Mouse (Mus musculus): Measurements from ENCODE around the gene Atp5f1. TPM values are rescaled to one million over a fixed set of nuclear protein-coding genes. Genes with fewer than 3 reads are reported as not detected.
"Not testable (repeated sequence)": the region's sequence is repeated elsewhere in the genome, so short reads cannot be mapped to it uniquely, and the experiment has no call there.

Gene Atp5f1
- polyA plus RNA-seq, 2 experiments: 233 to 438 TPM

GRCm38 (mm10) chr3:105924616-105925015 is 35.3 kb downstream of the Atp5f1 start:
- Histone ChIP-seq H3K9me3 (ENCODE audit: control insufficient read depth, low read length) (no peaks in the 10 kb centered on the region), H3K27ac (replicated peaks; ENCODE audit: low read depth, low read length) (no peak overlapping the region), H3K27me3 (ENCODE audit: control insufficient read depth, insufficient read depth, low read length) (no peaks in the 10 kb centered on the region), H3K4me3 (replicated peaks; ENCODE audit: low read length) (no peak overlapping the region), H3K4me1 (ENCODE audit: control insufficient read depth, insufficient read depth, low read length) (no peaks in the 10 kb centered on the region), H3K9ac (ENCODE audit: low read depth, low read length, severe bottlenecking) (no peak overlapping the region), H3K36me3 (ENCODE audit: control insufficient read depth, insufficient read depth, low read length) (no peaks in the 10 kb centered on the region), H3K4me2 (replicated peaks; ENCODE audit: low read depth, low read length, severe bottlenecking) (no peak overlapping the region)
- no peak for DNase-seq (ENCODE audit: low spot score)
- no peak for TF ChIP-seq POLR2A (IDR thresholded peaks at IDR 0.05; ENCODE audit: borderline replicate concordance, extremely low read depth, insufficient read depth, insufficient read length)
- no peak for ATAC-seq (ENCODE audit: low FRiP score, low read depth)
- 87% methylated on average over 9 of the region's 9 CpGs for WGBS

DNA sequence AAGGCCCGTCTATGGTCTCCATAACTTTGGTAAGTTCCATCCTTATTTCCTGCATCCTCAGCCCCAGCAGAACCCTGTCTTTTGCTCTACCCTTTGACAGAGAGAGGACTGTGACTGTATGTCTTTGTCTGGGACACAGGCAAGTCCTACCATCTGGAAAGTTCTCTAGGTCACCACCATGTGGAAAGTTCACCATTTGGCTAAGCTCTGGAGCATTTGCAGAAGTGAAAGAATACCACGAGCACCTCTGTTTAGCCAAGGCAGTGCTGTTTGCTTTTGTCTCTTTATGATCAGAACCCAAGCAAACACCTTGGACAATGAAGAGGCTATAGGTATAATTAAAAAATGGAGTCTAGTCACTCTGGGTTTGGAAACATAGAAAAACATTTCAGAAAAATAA is 37.9 kb downstream of the Atp5f1 start:
- no peak for TF ChIP-seq POLR2A (IDR thresholded peaks at IDR 0.05; ENCODE audit: borderline replicate concordance, extremely low read depth, insufficient read depth, insufficient read length)
- H3K4me2 ChIP-seq (replicated peaks; ENCODE audit: low read depth, low read length, severe bottlenecking): no peak overlapping the region
- H3K4me3 ChIP-seq (replicated peaks; ENCODE audit: low read length): no peak overlapping the region
- no peak overlapping the region for H3K9ac ChIP-seq (ENCODE audit: low read depth, low read length, severe bottlenecking)
- WGBS: 88% methylated on average over 2 of the region's 2 CpGs
- ATAC-seq (ENCODE audit: low FRiP score, low read depth) (no peak), DNase-seq (ENCODE audit: low spot score) (no peak)
- H3K27ac ChIP-seq (replicated peaks; ENCODE audit: low read depth, low read length): no peak overlapping the region
- no peaks in the 10 kb centered on the region for H3K27me3 ChIP-seq (ENCODE audit: control insufficient read depth, insufficient read depth, low read length)
- 0 out of 2 replicates have a peak, but pooled peaks cover 3% of the 10 kb centered on the region for H3K4me1 ChIP-seq (ENCODE audit: control insufficient read depth, insufficient read depth, low read length)
- no peaks in the 10 kb centered on the region for H3K9me3 ChIP-seq (ENCODE audit: control insufficient read depth, low read length)
- H3K36me3 ChIP-seq (ENCODE audit: control insufficient read depth, insufficient read depth, low read length): no peaks in the 10 kb centered on the region

DNA sequence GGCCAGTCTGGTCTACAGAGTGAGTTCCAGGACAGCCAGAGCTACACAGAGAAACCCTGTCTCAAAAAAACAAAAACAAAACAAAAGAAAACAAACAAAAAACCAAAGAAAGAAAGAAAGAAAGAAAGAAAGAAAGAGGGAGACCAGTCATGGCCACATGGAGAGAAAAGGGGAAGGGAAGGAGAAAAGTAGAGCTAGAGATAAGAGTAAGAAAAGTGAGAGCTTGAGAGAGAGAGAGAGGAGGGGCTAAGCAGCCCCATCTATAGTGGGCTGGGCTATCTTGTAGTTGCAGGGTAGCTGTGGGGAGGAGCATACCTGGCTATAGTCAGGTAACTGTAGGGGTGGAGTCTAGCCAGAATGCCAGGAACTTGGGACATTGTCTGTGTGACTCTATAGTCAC is 39.2 kb downstream of the Atp5f1 start:
- not testable (repeated sequence) for DNase-seq (ENCODE audit: low spot score); H3K36me3 ChIP-seq (ENCODE audit: control insufficient read depth, insufficient read depth, low read length); H3K9ac ChIP-seq (ENCODE audit: low read depth, low read length, severe bottlenecking); H3K4me2 ChIP-seq (replicated peaks; ENCODE audit: low read depth, low read length, severe bottlenecking); H3K9me3 ChIP-seq (ENCODE audit: control insufficient read depth, low read length); ATAC-seq (ENCODE audit: low FRiP score, low read depth); H3K4me1 ChIP-seq (ENCODE audit: control insufficient read depth, insufficient read depth, low read length); H3K27me3 ChIP-seq (ENCODE audit: control insufficient read depth, insufficient read depth, low read length); H3K27ac ChIP-seq (replicated peaks; ENCODE audit: low read depth, low read length); H3K4me3 ChIP-seq (replicated peaks; ENCODE audit: low read length)

- DNase-seq (ENCODE audit: low spot score) (no peak), ATAC-seq (ENCODE audit: low FRiP score, low read depth) (no peak)
- H3K27ac ChIP-seq (replicated peaks; ENCODE audit: low read depth, low read length): no peak overlapping the region
- H3K4me3 ChIP-seq (replicated peaks; ENCODE audit: low read length): no peak overlapping the region
- H3K36me3 ChIP-seq (ENCODE audit: control insufficient read depth, insufficient read depth, low read length): no peaks in the 10 kb centered on the region
- no peak overlapping the region for H3K9ac ChIP-seq (ENCODE audit: low read depth, low read length, severe bottlenecking)
- H3K4me1 ChIP-seq (ENCODE audit: control insufficient read depth, insufficient read depth, low read length): 0 out of 2 replicates have a peak, but pooled peaks cover 3% of the 10 kb centered on the region
- no peak overlapping the region for H3K4me2 ChIP-seq (replicated peaks; ENCODE audit: low read depth, low read length, severe bottlenecking)
- no peak for TF ChIP-seq POLR2A (IDR thresholded peaks at IDR 0.05; ENCODE audit: borderline replicate concordance, extremely low read depth, insufficient read depth, insufficient read length)
- H3K27me3 ChIP-seq (ENCODE audit: control insufficient read depth, insufficient read depth, low read length): no peaks in the 10 kb centered on the region
- 72% methylated on average over 3 of the region's 3 CpGs for WGBS
- no peaks in the 10 kb centered on the region for H3K9me3 ChIP-seq (ENCODE audit: control insufficient read depth, low read length)
Measured at GRCm38 (mm10) chr3:105918355-105918745, 41.5 kb downstream of the Atp5f1 start.

DNA sequence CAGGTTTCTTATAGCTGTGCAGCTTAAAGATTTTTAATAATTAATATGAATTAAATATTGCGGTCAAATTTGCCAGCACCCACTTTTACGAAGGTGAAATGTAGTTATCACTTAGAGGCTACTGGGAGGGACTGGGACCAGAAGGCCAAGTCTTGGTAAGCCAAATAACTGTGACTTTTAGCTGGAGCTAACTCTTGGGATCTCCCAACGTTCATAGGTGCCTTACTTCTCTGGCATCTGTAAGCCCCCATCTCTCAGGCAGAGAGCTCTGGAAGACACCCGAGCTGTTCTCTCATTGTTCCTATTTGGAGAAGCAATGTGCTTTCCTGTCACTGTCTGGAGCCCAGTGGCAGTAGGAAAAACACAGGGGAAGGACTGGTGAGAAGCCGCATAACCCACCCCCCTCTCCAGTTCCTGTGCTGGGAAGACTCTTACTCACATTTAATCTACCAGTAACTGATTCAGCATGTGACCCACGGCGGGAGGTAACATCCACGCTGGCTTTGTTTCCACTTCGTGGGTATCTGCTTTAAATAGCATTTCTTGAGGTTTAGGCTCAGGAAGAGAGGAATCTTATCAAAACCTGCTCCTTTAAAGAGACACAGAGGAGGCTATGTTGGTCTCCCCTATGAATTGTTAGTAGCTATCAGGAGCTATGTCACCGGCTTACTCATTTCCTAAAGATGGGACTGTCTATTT is 42.1 kb downstream of the Atp5f1 start:
- no peaks in the 10 kb centered on the region for H3K9me3 ChIP-seq (ENCODE audit: control insufficient read depth, low read length)

DNA sequence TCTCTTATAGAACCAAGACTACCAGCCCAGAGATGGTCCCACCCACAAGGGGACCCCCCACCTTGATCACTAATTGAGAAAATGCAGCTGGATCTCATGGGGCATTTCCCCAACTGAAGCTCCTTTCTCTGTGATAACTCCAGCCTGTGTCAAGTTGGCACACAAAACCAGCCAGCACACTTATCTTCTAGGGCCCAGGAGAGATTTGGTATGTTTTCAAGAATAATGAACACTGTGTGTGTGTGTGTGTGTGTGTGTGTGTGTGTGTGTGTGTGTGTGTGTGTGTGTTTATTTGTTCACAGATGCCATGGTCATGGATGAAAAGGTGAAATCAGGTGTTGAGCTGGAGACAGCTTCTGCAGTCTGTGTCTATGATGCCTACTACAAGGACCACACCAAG is 43.4 kb downstream of the Atp5f1 start:
- not testable (repeated sequence) for H3K4me3 ChIP-seq (replicated peaks; ENCODE audit: low read length); H3K4me2 ChIP-seq (replicated peaks; ENCODE audit: low read depth, low read length, severe bottlenecking); H3K27ac ChIP-seq (replicated peaks; ENCODE audit: low read depth, low read length); ATAC-seq (ENCODE audit: low FRiP score, low read depth); H3K36me3 ChIP-seq (ENCODE audit: control insufficient read depth, insufficient read depth, low read length); H3K9me3 ChIP-seq (ENCODE audit: control insufficient read depth, low read length); H3K27me3 ChIP-seq (ENCODE audit: control insufficient read depth, insufficient read depth, low read length); H3K4me1 ChIP-seq (ENCODE audit: control insufficient read depth, insufficient read depth, low read length); DNase-seq (ENCODE audit: low spot score); H3K9ac ChIP-seq (ENCODE audit: low read depth, low read length, severe bottlenecking)

More for the DNA sequence above, 42.1 kb downstream of the Atp5f1 start:
- ATAC-seq (ENCODE audit: low FRiP score, low read depth) (no peak), DNase-seq (ENCODE audit: low spot score) (no peak)
- Histone ChIP-seq H3K4me2 (replicated peaks; ENCODE audit: low read depth, low read length, severe bottlenecking) (no peak overlapping the region), H3K9ac (ENCODE audit: low read depth, low read length, severe bottlenecking) (no peak overlapping the region), H3K36me3 (ENCODE audit: control insufficient read depth, insufficient read depth, low read length) (no peaks in the 10 kb centered on the region), H3K4me3 (replicated peaks; ENCODE audit: low read length) (no peak overlapping the region), H3K27me3 (ENCODE audit: control insufficient read depth, insufficient read depth, low read length) (no peaks in the 10 kb centered on the region), H3K4me1 (ENCODE audit: control insufficient read depth, insufficient read depth, low read length) (0 out of 2 replicates have a peak, but pooled peaks cover 3% of the 10 kb centered on the region), H3K27ac (replicated peaks; ENCODE audit: low read depth, low read length) (no peak overlapping the region)
- WGBS: 55% methylated on average over 10 of the region's 10 CpGs
- no peak for TF ChIP-seq POLR2A (IDR thresholded peaks at IDR 0.05; ENCODE audit: borderline replicate concordance, extremely low read depth, insufficient read depth, insufficient read length)
